Mouse (Mus musculus): ENCODE results near the gene Wdtc1. TPM values are rescaled to one million over a fixed set of nuclear protein-coding genes. Genes with fewer than 3 reads are reported as not detected.

Gene Wdtc1
- polyA plus RNA-seq (2017; shearing (Covaris generic)): 3.8 TPM

GRCm38 (mm10) chr4:133353367-133354365, at the start of gene Wdtc1:
Gene Wdtc1, minus strand, starts transcription at chr4:133353481.

DNA sequence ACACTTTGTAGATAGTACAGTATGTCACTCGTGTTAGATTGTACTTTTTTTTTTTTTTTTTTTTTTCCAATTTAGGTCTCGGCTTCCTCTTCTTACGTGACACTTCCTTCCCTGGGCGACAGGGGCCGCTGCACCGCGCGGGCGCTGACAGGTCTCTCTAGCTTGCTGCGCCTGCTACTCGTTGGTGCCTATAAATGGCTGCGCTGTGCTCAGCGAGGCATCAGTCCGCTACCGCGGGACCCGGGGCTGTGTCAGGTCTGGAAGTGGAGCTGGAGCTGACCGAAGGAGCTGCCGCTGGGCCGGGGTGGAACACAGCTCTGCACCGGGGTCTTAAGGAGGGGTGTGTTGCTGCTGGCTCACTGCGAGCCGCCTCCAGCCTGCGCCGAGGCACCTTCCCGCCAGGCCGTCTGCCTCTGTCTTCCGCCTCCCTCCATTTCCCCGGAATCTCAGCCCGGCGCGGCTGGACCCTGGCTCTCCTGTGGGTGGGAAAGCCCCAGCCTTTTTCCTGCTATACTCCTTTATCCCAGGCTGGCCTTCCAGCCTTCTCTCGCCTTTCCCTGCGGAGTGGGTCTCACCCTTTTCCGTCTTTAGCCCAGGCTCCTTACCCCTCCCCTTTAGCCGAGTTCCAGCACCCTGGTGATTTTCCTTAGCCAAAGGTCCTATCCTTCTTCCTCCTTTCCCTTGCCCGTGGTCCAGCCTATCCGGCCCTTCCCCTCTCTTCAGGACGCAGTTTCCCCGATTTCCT, 16.4 kb upstream of the Wdtc1 start, which contains the start of gene Slc9a1:
Gene Slc9a1, plus strand, starts transcription at position 154 of the 745 bp plus-strand sequence.

DNA sequence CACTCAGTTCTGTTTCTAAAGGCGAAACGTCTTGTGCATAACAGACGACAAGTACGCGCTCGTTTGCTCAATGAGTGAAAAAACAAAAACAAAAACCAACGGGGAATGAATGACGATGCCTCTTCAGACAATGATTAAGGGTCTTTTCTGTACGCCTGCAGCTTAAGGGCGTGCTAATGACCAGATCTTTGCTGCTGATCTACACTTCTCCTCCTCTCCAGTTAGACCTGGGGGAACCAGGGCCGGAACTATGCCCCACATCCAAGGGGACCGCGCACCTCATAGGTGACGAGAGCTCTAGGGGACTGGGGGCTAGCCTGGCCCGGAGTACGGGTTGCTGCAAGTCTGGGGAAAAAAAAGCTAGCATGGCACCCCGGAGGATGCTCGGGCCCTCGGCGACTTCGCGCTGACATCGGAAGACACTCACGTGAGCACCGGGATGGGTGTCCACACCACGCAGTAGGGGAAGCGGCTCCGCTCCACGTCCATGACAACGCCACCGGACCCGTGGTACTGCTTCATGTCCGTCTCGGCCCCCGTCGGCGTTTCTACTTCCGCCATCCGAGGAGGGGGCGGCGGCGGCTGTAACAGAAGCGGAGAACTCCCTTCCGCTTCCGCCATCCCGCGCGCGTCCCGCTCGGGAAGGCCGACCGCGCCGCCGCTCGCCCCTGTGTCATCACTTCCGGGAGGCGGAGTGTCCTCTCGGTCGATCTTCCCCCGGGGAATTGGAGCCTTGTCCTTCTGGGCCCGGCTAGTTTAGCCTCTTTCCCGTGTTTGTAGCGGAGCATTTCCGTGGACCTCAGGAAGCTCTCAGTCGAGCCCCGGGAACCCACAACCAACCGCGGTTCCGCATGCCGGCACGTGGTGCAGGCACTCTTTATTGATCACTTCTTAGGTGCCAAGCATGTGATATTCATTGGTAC, 75.9 kb downstream of the Wdtc1 start, which contains the start of gene Tmem222:
Gene Tmem222, minus strand, starts transcription at position 689 of the 923 bp plus-strand sequence.

DNA sequence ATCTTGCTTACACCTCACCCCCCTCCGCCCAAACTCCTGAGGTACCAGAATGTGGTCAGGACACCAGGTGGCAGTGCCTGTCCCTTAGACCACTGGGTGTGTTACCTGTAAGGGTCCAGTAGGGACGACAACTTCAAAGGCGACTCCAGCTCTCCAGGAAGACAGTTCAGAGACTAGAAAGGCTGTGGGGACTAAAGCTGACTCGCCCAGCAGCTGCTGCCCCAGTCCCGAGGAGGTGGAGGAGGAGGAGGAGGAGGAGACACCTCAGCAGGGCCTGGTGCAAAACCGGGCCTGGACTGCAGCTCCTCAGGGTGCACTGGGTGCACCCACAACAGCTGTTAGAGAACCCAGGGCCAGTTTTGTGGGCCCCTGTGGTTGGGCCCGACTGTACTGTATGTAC, 90.4 kb downstream of the Wdtc1 start, which contains the start of gene Sytl1:
Gene Sytl1, minus strand, starts transcription at position 232 of the 400 bp plus-strand sequence.

Other genes starting within 250 kb of the Wdtc1 start
- 104 TPM for gene Wasf2, start 223.0 kb downstream of the Wdtc1 start, polyA plus RNA-seq (2017; shearing (Covaris generic))
- not detected for gene Cd164l2, start 141.3 kb downstream of the Wdtc1 start, polyA plus RNA-seq (2017; shearing (Covaris generic))
- not detected for gene Gpr3, start 140.9 kb downstream of the Wdtc1 start, polyA plus RNA-seq (2017; shearing (Covaris generic))
- not detected for gene Map3k6, start 112.7 kb downstream of the Wdtc1 start, polyA plus RNA-seq (2017; shearing (Covaris generic))
- gene Sytl1, start 90.4 kb downstream of the Wdtc1 start, polyA plus RNA-seq (2017; shearing (Covaris generic)): 53.7 TPM
- gene Tmem222, start 75.7 kb downstream of the Wdtc1 start, polyA plus RNA-seq (2017; shearing (Covaris generic)): 87.6 TPM
- 26.6 TPM for gene Slc9a1, start 16.2 kb upstream of the Wdtc1 start, polyA plus RNA-seq (2017; shearing (Covaris generic))
- not detected for gene Tent5b, start 126.7 kb upstream of the Wdtc1 start, polyA plus RNA-seq (2017; shearing (Covaris generic))
- not detected for gene Trnp1, start 145.1 kb upstream of the Wdtc1 start, polyA plus RNA-seq (2017; shearing (Covaris generic))
- gene Kdf1, start 165.5 kb upstream of the Wdtc1 start, polyA plus RNA-seq (2017; shearing (Covaris generic)): 0.76 TPM
- gene Nudc, start 192.5 kb upstream of the Wdtc1 start, polyA plus RNA-seq (2017; shearing (Covaris generic)): 98.6 TPM
- gene Nr0b2, start 199.9 kb upstream of the Wdtc1 start, polyA plus RNA-seq (2017; shearing (Covaris generic)): not detected
- gene Gpatch3, start 221.3 kb upstream of the Wdtc1 start, polyA plus RNA-seq (2017; shearing (Covaris generic)): 3.1 TPM
- gene Gpn2, start 230.9 kb upstream of the Wdtc1 start, polyA plus RNA-seq (2017; shearing (Covaris generic)): 14.3 TPM
- gene Sfn, start 248.7 kb upstream of the Wdtc1 start, polyA plus RNA-seq (2017; shearing (Covaris generic)): 12.1 TPM

Data from CD4-positive, CD25-positive, alpha-beta regulatory T cell, adult 9 weeks (primary cell).